Mouse (Mus musculus): ENCODE measurements around the gene Tmem121. TPM values are rescaled to one million over a fixed set of nuclear protein-coding genes. Genes with fewer than 3 reads are reported as not detected.

Gene Tmem121
- total RNA-seq, 1 experiment, result 12.5 TPM

DNA sequence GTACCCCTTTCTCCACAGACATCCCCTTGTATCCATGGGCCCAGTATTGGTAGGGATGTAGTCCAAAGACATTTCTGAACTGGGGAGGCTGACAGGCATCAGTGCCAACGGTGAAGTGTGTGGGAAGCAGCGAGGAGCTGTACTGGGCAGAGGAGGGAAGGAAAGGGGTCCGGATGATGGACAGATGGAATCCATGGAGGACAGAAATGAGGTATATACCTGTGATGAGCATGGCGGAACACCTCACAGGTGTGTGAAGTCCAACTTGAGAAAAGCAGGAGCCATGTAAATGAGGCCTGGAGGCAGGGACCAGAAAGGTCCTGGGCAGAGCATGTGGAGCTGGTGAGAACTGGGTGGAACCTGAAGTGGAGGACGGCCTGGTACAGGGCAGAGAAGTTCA, 40.1 kb upstream of the Tmem121 start:
- no peak for DNase-seq (ENCODE audit: low read depth, low spot score)
- H3K4me3 ChIP-seq (ENCODE audit: insufficient read depth in 1 of 2, low read depth in 1 of 2, low read length in 2 of 2, poor library complexity in 1 of 2, severe bottlenecking in 1 of 2), result no peak overlapping the region
- no peak overlapping the region for H3K27ac ChIP-seq (ENCODE audit: insufficient read depth, low read depth, low read length, poor library complexity, severe bottlenecking)
- peaks cover 4 to 49% of the 10 kb centered on the region in 2 experiments; a peak in 3 of 4 replicates for H3K4me1 ChIP-seq (ENCODE audit: control insufficient read depth in 2 of 2, insufficient read depth in 2 of 2, low read length in 2 of 2, poor library complexity in 1 of 2)
- TF ChIP-seq CHD2 (IDR thresholded peaks at IDR 0.05; ENCODE audit: low read depth, low read length) (no peak), ZNF384 (IDR thresholded peaks at IDR 0.05; ENCODE audit: low read depth, low read length) (no peak), ZC3H11A (IDR thresholded peaks at IDR 0.05; ENCODE audit: borderline replicate concordance, low read depth, low read length) (no peak), MAFK (IDR thresholded peaks at IDR 0.05; ENCODE audit: insufficient read depth, low read depth, low read length) (no peak), HCFC1 (IDR thresholded peaks at IDR 0.05; ENCODE audit: borderline replicate concordance, insufficient read depth, low read length) (no peak)
- no peak overlapping the region for H3K9ac ChIP-seq (ENCODE audit: insufficient read depth, low read depth, low read length, poor library complexity, severe bottlenecking)
- no peaks in the 10 kb centered on the region for H3K9me3 ChIP-seq (ENCODE audit: control insufficient read depth, insufficient read depth, low read depth, low read length)
- peaks cover 21% of the 10 kb centered on the region for H3K36me3 ChIP-seq (ENCODE audit: control insufficient read depth, insufficient read depth, low read length, poor library complexity, severe bottlenecking)
- in situ Hi-C loops (cut with MboI; ENCODE audit: low sequenced_read_pairs in 2 of 2, unreplicated experiment in 2 of 2), result no loop called here

DNA sequence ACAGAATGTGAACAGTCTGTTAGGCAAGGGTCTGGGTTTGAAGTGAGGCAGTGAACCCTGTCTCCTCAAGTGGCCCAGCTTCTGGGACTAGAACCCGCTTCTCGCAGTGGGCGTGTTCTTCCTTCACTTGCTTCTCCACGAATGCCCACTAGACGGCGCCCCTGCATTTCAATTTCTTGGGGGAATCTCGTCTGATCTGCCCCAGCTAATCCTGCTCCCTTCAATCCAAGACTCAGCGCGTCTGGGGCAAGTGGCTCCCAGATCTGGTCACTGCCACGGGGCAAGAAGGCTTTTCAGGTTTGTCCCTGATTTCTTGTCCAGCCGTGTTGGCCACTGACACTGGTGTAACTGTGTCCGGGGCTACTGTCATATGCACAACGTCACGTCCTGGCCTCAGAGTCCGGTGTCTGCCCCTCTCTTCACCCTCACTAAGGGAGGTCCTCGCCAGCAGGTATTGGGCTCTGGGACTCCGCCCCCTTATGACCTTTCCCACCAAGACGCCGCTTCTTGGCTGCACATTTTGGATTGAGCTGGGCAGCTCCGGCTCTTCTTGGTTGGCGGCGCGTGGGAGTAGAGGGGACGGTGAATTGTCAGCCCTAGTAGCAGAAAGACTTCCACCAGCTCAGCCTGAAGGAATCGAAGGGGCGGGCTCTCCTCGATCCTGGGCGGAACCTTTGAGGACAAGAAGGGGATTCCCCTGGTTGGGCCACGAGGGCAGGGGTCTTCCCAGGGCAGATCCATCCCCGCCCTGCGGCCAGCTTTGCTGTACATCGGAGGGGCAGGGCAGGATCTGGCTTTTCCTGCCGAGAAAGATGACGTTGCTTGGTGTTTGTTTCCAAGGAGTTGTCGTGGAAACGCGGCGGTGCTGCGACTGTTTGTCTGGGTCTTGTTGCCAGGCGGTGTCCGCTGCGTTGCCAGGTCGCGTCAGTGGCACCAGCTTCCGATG, 39.3 kb upstream of the Tmem121 start, which contains the start of gene Crip1:
TSS of gene Crip1 (plus strand) at position 205 of the 946 bp plus-strand sequence.
- no peaks in the 10 kb centered on the region for H3K9me3 ChIP-seq (ENCODE audit: control insufficient read depth, insufficient read depth, low read depth, low read length)
- H3K4me3 ChIP-seq (ENCODE audit: insufficient read depth in 1 of 2, low read depth in 1 of 2, low read length in 2 of 2, poor library complexity in 1 of 2, severe bottlenecking in 1 of 2), result peak within 1 kb of the TSS; percentile 8 to 56; a peak in 3 of 4 replicates
- peaks cover 4 to 51% of the 10 kb centered on the region in 2 experiments for H3K4me1 ChIP-seq (ENCODE audit: control insufficient read depth in 2 of 2, insufficient read depth in 2 of 2, low read length in 2 of 2, poor library complexity in 1 of 2)
- TF ChIP-seq CHD2 (IDR thresholded peaks at IDR 0.05; ENCODE audit: low read depth, low read length), result no peak
- TF ChIP-seq ZC3H11A (IDR thresholded peaks at IDR 0.05; ENCODE audit: borderline replicate concordance, low read depth, low read length), result peak; percentile 32; the same call in 1 of the 2 replicates
- peak within 1 kb of the TSS; percentile 53 for H3K9ac ChIP-seq (ENCODE audit: insufficient read depth, low read depth, low read length, poor library complexity, severe bottlenecking)
- H3K27ac ChIP-seq (ENCODE audit: insufficient read depth, low read depth, low read length, poor library complexity, severe bottlenecking), result no peak within 1 kb of the TSS; the same call in 1 of the 2 replicates
- in situ Hi-C loops (cut with MboI; ENCODE audit: low sequenced_read_pairs in 2 of 2, unreplicated experiment in 2 of 2), result no loop called here
- peaks cover 21% of the 10 kb centered on the region for H3K36me3 ChIP-seq (ENCODE audit: control insufficient read depth, insufficient read depth, low read length, poor library complexity, severe bottlenecking)
- peak; percentile 86 for DNase-seq (ENCODE audit: low read depth, low spot score)

DNA sequence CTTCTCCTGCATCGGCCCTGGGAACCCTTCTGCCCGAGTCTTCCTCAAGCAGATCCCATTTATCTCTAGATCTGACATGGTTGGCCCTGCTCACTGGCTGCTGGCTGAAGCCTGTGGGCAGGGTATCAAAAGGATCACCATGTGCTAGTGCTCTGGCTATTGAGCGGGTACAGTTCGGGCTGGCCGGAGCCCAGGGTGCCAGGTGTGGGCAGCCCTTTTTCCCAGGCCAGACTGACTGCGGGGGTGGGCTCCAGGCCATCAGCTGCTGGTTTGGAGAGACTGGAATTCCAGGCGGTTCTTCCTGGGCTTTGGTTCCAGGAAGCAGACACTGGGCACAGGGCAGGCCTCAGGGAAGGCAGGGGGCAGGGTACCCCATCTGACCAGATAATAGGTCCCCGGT, 38.2 kb upstream of the Tmem121 start:
- Histone ChIP-seq H3K4me1 (ENCODE audit: control insufficient read depth in 2 of 2, insufficient read depth in 2 of 2, low read length in 2 of 2, poor library complexity in 1 of 2) (peaks cover 4 to 49% of the 10 kb centered on the region in 2 experiments), H3K36me3 (ENCODE audit: control insufficient read depth, insufficient read depth, low read length, poor library complexity, severe bottlenecking) (peaks cover 21% of the 10 kb centered on the region), H3K4me3 (ENCODE audit: insufficient read depth in 1 of 2, low read depth in 1 of 2, low read length in 2 of 2, poor library complexity in 1 of 2, severe bottlenecking in 1 of 2) (no peak overlapping the region), H3K9ac (ENCODE audit: insufficient read depth, low read depth, low read length, poor library complexity, severe bottlenecking) (peak overlapping the region; percentile 41; the same call in 1 of the 2 replicates), H3K9me3 (ENCODE audit: control insufficient read depth, insufficient read depth, low read depth, low read length) (no peaks in the 10 kb centered on the region), H3K27ac (ENCODE audit: insufficient read depth, low read depth, low read length, poor library complexity, severe bottlenecking) (no peak overlapping the region)
- in situ Hi-C loops (cut with MboI; ENCODE audit: low sequenced_read_pairs in 2 of 2, unreplicated experiment in 2 of 2), result no loop called here
- no peak for TF ChIP-seq MAFK (IDR thresholded peaks at IDR 0.05; ENCODE audit: insufficient read depth, low read depth, low read length)
- no peak for TF ChIP-seq CHD2 (IDR thresholded peaks at IDR 0.05; ENCODE audit: low read depth, low read length)
- DNase-seq (ENCODE audit: low read depth, low spot score), result no peak

GRCm38 (mm10) chr12:113148381-113149035, 37.2 kb upstream of the Tmem121 start:
- peak; percentile 64 for DNase-seq (ENCODE audit: low read depth, low spot score)
- H3K9ac ChIP-seq (ENCODE audit: insufficient read depth, low read depth, low read length, poor library complexity, severe bottlenecking), result peak overlapping the region; percentile 51; the same call in 1 of the 2 replicates
- H3K27ac ChIP-seq (ENCODE audit: insufficient read depth, low read depth, low read length, poor library complexity, severe bottlenecking), result no peak overlapping the region
- peaks cover 4 to 49% of the 10 kb centered on the region in 2 experiments for H3K4me1 ChIP-seq (ENCODE audit: control insufficient read depth in 2 of 2, insufficient read depth in 2 of 2, low read length in 2 of 2, poor library complexity in 1 of 2)
- peak overlapping the region; percentile 23 to 38; a peak in 3 of 4 replicates for H3K4me3 ChIP-seq (ENCODE audit: insufficient read depth in 1 of 2, low read depth in 1 of 2, low read length in 2 of 2, poor library complexity in 1 of 2, severe bottlenecking in 1 of 2)
- H3K36me3 ChIP-seq (ENCODE audit: control insufficient read depth, insufficient read depth, low read length, poor library complexity, severe bottlenecking), result peaks cover 20% of the 10 kb centered on the region
- no peaks in the 10 kb centered on the region for H3K9me3 ChIP-seq (ENCODE audit: control insufficient read depth, insufficient read depth, low read depth, low read length)
- TF ChIP-seq MAFK (IDR thresholded peaks at IDR 0.05; ENCODE audit: insufficient read depth, low read depth, low read length) (no peak), HCFC1 (IDR thresholded peaks at IDR 0.05; ENCODE audit: borderline replicate concordance, insufficient read depth, low read length) (no peak), ZNF384 (IDR thresholded peaks at IDR 0.05; ENCODE audit: low read depth, low read length) (no peak), ZC3H11A (IDR thresholded peaks at IDR 0.05; ENCODE audit: borderline replicate concordance, low read depth, low read length) (no peak)
- in situ Hi-C loops (cut with MboI; ENCODE audit: low sequenced_read_pairs in 2 of 2, unreplicated experiment in 2 of 2), result no loop called here
